Mouse (Mus musculus) small intestine, adult 2 months (tissue): ENCODE data around the gene Slc2a4. TPM values are rescaled to one million over a fixed set of nuclear protein-coding genes. Genes with fewer than 3 reads are reported as not detected.

Source experiments
- H3K27ac ChIP-seq: fragments of 200-500 bp; 2 replicates; pipeline ENCODE4 v1.5.1; 2012; ENCODE audit warnings: low read depth, low read length, control low read depth, inconsistent platforms; ENCODE audit not compliant: insufficient read depth
- H3K27me3 ChIP-seq: fragments of 200-500 bp; 2 replicates; pipeline ENCODE4 v1.6.1; 2012; ENCODE audit warnings: mild to moderate bottlenecking, moderate library complexity, low read length, inconsistent platforms; ENCODE audit not compliant: control insufficient read depth, insufficient read depth
- H3K36me3 ChIP-seq: fragments of 200-500 bp; 2 replicates; pipeline ENCODE4 v1.6.1; 2012; ENCODE audit warnings: mild to moderate bottlenecking, low read length, control low read depth, inconsistent platforms; ENCODE audit not compliant: control insufficient read depth, insufficient read depth
- H3K4me1 ChIP-seq: fragments of 200-500 bp; 2 replicates; pipeline ENCODE4 v1.6.1; 2012; ENCODE audit warnings: low read length, inconsistent platforms, mixed read lengths; ENCODE audit not compliant: control insufficient read depth, insufficient read depth, insufficient read length
- H3K4me3 ChIP-seq: fragments of 200-500 bp; 2 replicates; pipeline ENCODE4 v1.5.1; 2012; ENCODE audit warnings: low read depth, mild to moderate bottlenecking, control low read depth, inconsistent platforms, low read length, moderate library complexity
- CTCF ChIP-seq: fragments of 200-500 bp; IDR thresholded peaks from 2 replicates; pipeline ENCODE4 v1.5.1; 2012; ENCODE audit warnings: low read depth, mild to moderate bottlenecking, control low read depth, inconsistent platforms, low read length, moderate library complexity, mixed read lengths; ENCODE audit not compliant: insufficient replicate concordance, insufficient read length; ENCODE audit errors: extremely low read depth
- POLR2A ChIP-seq: fragments of 200-500 bp; IDR thresholded peaks from 2 replicates; pipeline ENCODE4 v1.6.1; 2012; ENCODE audit warnings: low read depth, mild to moderate bottlenecking, control low read depth, inconsistent platforms, low read length, moderate library complexity
- WGBS: fragments of 180-500 bp; shearing (Covaris S2); methylation state at CpG from one replicate; pipeline ENCODE4 v1.1.7; 2018; 5-methylcytosine and 5-hydroxymethylcytosine counted together
- polyA plus RNA-seq: library from polyadenylated mRNA; depleted of rRNA; stranded (reverse); fragments of >200 nt; gene quantifications from 2 replicates; pipeline ENCODE4 v1.2.3, GENCODE M21; 2012

The Slc2a4 gene
- polyA plus RNA-seq, 1 experiment = 11.2 TPM

DNA sequence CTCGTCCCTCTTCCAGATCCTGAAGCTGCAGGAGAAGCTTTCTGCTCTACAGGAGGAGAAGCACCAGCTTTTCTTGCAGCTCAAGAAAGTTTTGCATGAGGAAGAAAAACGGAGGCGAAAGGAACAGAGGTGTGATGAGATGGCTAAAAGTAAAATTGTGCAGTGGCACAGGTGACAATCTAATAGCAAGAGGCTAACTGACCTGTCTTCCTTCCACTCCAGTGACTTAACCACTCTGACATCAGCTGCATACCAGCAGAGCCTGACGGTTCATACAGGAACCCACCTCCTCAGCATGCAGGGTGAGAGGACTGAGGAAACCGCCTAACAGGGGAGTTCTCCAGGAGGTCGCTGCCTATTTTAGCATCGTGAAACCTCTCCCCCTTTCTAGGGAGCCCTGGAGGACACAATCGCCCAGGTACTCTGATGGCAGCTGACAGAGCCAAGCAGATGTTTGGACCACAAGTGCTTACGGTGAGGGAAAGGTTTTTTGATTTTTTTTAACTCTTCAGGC, 33.0 kb downstream of the Slc2a4 start:
- Histone ChIP-seq H3K27ac (no peak overlapping the region), H3K4me3 (peak overlapping the region; percentile 92; the same call in 1 of the 2 replicates), H3K36me3 (peaks cover 58% of the 10 kb centered on the region), H3K4me1 (peaks cover 14% of the 10 kb centered on the region), H3K27me3 (no peaks in the 10 kb centered on the region)
- TF ChIP-seq CTCF (no peak), POLR2A (no peak)
- WGBS = 31% methylated on average over 9 of the region's 9 CpGs

DNA sequence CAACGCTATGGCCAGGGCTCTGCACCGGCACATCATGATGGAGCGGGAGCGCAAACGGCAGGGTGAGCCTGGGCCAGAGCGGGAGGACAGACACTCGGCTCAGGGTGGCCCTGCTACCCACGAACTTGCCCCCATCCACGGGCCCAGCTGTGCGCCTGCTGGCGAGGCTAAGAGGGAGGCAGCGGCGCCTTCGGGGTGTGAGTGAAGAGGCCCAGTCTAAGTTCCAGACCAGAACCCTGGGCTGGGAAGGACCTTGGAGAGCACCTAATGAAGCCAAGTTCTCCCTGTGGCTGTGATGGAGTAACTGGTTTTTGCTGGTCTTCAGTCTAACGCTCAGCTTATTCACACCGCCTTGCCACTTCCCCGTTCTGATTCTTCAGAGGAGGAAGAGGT, 33.6 kb downstream of the Slc2a4 start:
- peak overlapping the region; percentile 51 for H3K27ac ChIP-seq
- no peaks in the 10 kb centered on the region for H3K27me3 ChIP-seq
- TF ChIP-seq CTCF = no peak
- TF ChIP-seq POLR2A = no peak
- H3K36me3 ChIP-seq = peaks cover 63% of the 10 kb centered on the region
- peak overlapping the region; percentile 92 for H3K4me3 ChIP-seq
- WGBS = 2% methylated on average over 17 of the region's 17 CpGs
- H3K4me1 ChIP-seq = peaks cover 14% of the 10 kb centered on the region

DNA sequence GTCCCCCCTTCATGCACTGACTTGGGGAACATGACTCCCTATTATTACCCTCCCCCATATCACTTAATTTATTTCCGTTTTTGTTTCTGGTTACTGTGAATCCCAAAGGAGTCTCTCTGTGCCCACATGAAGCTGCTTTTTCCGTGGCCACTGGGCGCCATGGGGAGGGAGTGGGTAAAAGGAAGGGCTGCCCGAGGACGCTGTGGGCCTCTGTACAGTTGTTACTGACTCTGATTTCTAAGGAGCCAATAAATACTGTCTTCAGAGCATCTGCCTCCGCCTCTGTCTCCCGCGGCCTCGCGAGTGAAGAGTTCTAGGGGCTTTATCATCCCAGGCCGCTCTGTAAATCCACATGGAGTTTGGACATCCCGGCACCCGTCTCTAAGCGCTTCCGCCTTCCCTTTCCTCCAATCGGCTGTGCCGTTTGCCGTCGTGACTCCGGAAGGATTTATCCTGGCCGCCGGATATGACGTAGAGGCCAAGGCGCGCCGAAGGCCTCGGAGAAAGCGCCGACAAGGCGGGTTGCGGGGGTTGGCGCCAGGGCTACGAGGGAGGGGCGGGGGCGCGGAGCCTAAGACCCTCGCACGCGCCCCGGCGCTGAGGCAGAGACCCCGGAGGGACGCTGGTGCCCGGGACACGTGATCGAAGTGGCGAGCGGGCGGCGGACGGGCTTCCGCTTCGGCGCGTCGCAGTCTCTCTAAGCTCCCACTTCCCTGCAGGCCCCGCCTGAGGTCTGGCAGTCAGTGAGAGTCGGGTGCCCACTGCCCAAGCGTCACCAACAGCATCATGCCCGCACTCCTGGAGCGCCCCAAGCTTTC, 34.2 kb downstream of the Slc2a4 start, which contains the start of gene Gps2:
Gene Gps2, plus strand, starts transcription at position 335 of the 818 bp plus-strand sequence.
- peak within 1 kb of the TSS; percentile 51 for H3K27ac ChIP-seq
- TF ChIP-seq POLR2A = peak; percentile 55; the same call in 1 of the 2 replicates
- TF ChIP-seq CTCF = no peak
- peaks cover 9% of the 10 kb centered on the region for H3K4me1 ChIP-seq
- peak within 1 kb of the TSS; percentile 92 for H3K4me3 ChIP-seq
- H3K36me3 ChIP-seq = peaks cover 67% of the 10 kb centered on the region
- no peaks in the 10 kb centered on the region for H3K27me3 ChIP-seq
- 1% methylated on average over 61 of the region's 61 CpGs for WGBS

DNA sequence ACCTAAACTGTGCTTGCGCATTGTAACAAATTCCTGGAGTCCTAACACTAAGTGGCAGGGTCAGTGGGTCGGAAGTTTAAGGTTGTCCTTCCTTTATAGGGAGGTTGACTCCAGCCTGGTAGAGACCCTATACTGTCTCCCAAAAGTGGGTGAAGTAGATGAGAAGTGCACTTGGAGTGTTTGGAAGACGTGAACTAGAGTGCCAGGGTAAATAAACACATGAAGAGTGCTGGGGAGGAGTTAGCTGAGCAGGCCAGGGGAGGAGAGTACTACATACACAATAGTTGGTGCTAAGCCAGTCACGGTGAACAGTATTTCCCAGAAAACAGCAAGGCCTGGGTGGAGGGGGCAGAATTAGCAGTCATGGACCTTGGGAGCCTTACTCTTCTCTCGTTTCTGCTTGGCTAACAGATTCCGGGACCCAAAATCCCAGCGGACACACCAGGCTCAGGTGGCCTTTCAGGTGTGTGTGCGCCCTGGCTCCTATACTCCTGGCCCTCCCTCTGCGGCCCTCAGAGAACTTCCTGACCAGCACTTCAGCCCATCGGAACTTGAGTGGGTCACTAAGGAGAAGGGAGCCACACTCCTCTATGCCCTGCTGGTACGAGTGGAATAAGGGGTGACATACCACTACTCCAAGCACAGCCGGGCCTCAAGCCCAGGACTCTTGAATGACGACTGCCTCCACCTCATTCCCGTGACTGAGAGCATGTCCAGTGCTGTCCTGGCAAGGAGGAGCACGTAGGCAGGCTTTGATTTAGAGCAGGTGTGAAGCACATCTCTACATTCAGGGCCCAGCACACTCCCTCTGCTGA, 35.1 kb downstream of the Slc2a4 start:
- Histone ChIP-seq H3K27me3 (no peaks in the 10 kb centered on the region), H3K36me3 (peaks cover 67% of the 10 kb centered on the region), H3K4me1 (peaks cover 9% of the 10 kb centered on the region), H3K27ac (no peak overlapping the region), H3K4me3 (peak overlapping the region; percentile 92)
- 73% methylated on average over 15 of the region's 15 CpGs for WGBS
- TF ChIP-seq CTCF (no peak), POLR2A (no peak)

DNA sequence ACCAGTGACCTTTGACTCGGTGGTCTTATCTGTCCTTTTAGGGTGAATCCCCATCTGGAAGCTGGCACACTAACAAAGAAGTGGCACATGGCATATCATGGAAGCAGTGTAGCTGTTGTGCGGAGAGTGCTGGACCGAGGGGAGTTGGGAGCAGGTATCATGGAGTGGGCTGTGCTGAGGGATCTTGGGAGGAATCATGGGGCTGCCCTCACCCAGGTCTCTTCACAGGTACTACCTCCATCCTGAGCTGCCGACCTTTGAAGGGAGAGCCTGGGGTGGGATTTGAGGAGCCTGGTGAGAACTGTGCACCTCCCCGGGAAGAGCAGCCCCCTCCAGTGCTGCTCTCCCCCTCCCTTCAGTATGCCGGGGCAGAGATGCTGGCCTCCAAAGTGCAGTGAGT, 36.3 kb downstream of the Slc2a4 start:
- peaks cover 9% of the 10 kb centered on the region for H3K4me1 ChIP-seq
- H3K4me3 ChIP-seq = peak overlapping the region; percentile 45
- 83% methylated on average over 6 of the region's 6 CpGs for WGBS
- H3K36me3 ChIP-seq = peaks cover 68% of the 10 kb centered on the region
- TF ChIP-seq CTCF = no peak
- no peak for TF ChIP-seq POLR2A
- H3K27me3 ChIP-seq = no peaks in the 10 kb centered on the region
- H3K27ac ChIP-seq = peak overlapping the region; percentile 52; the same call in 1 of the 2 replicates

DNA sequence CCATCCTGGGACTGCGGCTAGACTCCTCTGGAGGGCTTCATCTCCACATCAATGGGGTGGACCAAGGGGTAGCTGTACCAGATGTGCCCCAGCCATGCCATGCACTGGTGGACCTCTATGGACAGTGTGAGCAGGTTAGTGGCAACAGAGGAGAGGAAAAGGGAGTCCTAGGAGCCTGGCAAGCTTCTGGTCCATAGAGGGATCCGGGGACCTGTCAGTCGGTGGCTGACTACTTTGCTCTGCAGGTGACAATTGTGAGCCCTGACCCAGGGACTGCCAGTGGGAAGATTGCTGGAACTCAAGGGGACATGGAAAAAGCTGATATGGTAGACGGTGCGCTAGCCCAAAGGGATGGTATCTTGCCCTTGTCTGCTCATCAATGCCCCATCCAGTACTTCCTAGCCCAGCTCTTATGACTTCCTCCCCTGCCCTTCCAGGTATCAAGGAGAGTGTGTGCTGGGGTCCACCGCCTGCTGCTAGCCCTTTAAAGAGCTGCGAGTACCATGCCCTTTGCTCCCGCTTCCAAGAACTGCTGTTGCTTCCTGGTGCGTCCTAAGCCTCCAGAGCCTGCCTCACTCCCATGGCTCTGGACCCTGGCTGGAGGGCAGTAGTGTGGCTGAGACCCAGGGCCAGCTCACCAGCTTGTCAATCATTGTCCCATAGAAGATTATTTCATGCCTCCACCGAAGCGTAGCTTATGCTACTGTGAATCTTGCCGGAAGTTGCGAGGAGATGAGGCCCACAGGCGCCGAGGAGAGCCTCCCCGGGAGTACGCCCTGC, 37.0 kb downstream of the Slc2a4 start:
- WGBS = 77% methylated on average over 17 of the region's 17 CpGs
- TF ChIP-seq POLR2A (no peak), CTCF (no peak)
- peak overlapping the region; percentile 45 for H3K4me3 ChIP-seq
- H3K27ac ChIP-seq = peak overlapping the region; percentile 52; the same call in 1 of the 2 replicates
- H3K36me3 ChIP-seq = peaks cover 70% of the 10 kb centered on the region
- peaks cover 9% of the 10 kb centered on the region for H3K4me1 ChIP-seq
- no peaks in the 10 kb centered on the region for H3K27me3 ChIP-seq

DNA sequence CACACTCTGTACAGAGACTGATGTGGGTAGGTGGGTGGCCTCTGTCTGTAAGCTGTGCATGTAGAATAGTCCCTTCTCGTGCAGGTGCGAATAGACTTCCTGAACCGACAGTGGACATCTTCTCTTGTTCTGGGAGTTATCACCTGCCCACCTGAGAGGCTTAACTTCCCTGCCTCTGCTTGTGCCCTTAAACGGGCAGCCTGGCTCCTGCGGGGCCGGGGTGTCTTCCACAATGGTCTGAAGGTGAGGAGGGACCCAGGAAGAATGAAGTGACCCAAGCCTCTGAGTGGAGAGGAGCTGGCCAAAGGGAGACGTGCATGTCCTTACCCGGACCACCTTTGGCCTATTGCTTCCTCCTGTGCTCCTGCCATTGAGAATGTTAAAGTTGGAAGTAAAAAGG, 37.8 kb downstream of the Slc2a4 start:
- Histone ChIP-seq H3K27me3 (no peaks in the 10 kb centered on the region), H3K27ac (no peak overlapping the region), H3K4me3 (no peak overlapping the region), H3K36me3 (peaks cover 72% of the 10 kb centered on the region), H3K4me1 (peaks cover 9% of the 10 kb centered on the region)
- TF ChIP-seq CTCF = no peak
- TF ChIP-seq POLR2A = no peak
- WGBS = 89% methylated on average over 8 of the region's 8 CpGs
